Mouse (Mus musculus): ENCODE measurements at regions not wholly inside any gene's neighbourhood (a gene's known extent, or its start where the extent isn't known, plus 50 kb on each side); places are given as distances from the start of the nearest gene placed in this dataset.

- TF ChIP-seq EP300 (IDR thresholded peaks at IDR 0.05; ENCODE audit: low read depth) (no peak), CTCF (IDR thresholded peaks at IDR 0.05; ENCODE audit: low read depth) (no peak)
Observed at GRCm38 (mm10) chr3:49032981-49033380, 724.1 kb downstream of the Pcdh18 start.
